Mouse (Mus musculus) layer of hippocampus, adult 18-20 months (tissue): ENCODE measurements around the gene Gna15. TPM values are rescaled to one million over a fixed set of nuclear protein-coding genes. Genes with fewer than 3 reads are reported as not detected.

Experiments used
- DNase-seq, 2 experiments: peaks; one replicate each; pipeline ENCODE4 v3.0.0; 2022; ENCODE audit warnings: low spot score in 2 of 2
- total RNA-seq, 2 experiments: library from RNA; stranded (reverse); gene quantifications; 2 replicates each; pipeline ENCODE4 v1.2.3; 2021

Gna15 gene
- total RNA-seq, 2 experiments from 2014 or later, result 3.9 to 4.4 TPM

- no peak for DNase-seq
Observed at GRCm38 (mm10) chr10:81553807-81554755, 30.1 kb upstream of the Gna15 start.

GRCm38 (mm10) chr10:81553232-81553631 is 29.2 kb upstream of the Gna15 start:
- no peak for DNase-seq

DNA sequence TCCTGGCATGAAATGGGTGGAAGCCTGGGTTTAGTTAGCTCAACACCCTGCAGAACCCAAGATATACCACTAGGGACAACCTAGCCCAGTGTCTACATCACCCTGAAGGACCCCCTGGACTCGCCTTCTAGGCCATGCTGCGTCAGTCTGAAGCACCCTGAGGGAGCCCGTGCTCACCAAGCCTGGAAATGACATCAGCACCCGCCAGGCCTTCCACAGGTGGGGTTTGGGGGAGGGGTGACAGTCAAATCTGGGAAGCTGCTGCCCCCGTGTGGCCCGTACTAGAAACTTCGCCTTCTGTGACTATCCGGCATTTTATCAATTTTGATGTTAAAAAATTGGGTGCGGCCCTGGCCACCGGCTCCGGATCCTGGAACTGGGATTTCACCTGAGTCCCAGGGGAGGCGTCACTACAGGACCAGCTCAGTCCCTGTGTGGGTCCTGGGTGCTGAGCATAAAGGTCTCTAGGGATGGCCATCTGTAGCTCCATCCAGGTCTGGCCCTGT is 27.6 kb upstream of the Gna15 start:
- DNase-seq, result peak; percentile 70 to 87

- no peak for DNase-seq
Observed at GRCm38 (mm10) chr10:81550257-81550656, 26.2 kb upstream of the Gna15 start.

DNA sequence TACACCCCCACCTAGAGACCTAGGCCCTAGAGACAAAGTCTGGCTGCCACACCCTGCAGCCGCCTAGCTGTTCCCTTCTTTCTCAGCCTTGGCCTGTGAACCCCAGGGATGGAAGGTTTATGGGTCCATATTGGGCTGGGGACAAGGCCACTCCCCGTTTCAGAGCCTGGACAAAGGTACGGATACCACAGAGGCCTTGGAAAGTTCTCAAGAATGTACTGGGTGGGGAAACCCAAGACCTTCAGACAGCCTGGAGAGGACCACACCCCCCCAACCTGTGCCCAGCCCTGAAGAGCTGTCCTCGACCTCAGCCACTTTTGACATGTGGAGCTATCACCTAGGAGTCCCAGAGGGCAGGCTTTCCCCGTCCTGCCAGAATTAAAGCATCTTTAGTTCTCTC is 24.9 kb upstream of the Gna15 start:
- no peak for DNase-seq

GRCm38 (mm10) chr10:81546788-81547571 is 23.0 kb upstream of the Gna15 start:
- no peak for DNase-seq

- no peak for DNase-seq
Observed at GRCm38 (mm10) chr10:81546332-81546731, 22.3 kb upstream of the Gna15 start.

DNA sequence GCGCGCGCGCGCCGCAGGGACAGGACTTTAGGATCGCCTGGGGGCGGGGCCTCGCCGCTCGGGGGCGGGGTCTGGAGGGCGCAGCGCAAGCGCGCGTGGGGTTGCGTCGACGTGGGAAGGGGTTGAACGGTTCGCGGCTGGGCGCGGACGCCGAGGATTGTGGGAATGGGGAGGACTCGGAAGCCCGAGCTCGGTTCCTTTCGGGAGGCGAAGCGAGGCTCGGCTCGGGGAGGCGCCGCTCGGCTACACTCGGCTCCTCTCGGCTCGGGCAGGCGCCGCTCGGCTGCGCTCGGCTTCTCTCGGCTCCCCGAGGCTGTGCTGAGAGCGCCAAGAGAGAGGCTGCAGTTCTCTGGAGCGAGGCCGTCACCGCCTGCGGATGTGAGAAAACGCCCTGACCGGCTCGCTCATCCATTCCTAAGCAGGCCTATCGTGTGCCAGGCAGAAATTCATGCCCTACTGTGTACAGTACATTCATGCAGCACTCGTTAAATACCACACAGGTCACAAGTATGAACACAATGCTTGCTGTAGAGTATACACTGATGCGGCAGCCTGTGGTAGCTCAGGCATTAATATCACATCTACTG is 21.2 kb upstream of the Gna15 start, which contains the start of gene Gna11:
TSS of gene Gna11 (minus strand) at position 30 of the 587 bp plus-strand sequence.
- DNase-seq, result peak; percentile 100

DNA sequence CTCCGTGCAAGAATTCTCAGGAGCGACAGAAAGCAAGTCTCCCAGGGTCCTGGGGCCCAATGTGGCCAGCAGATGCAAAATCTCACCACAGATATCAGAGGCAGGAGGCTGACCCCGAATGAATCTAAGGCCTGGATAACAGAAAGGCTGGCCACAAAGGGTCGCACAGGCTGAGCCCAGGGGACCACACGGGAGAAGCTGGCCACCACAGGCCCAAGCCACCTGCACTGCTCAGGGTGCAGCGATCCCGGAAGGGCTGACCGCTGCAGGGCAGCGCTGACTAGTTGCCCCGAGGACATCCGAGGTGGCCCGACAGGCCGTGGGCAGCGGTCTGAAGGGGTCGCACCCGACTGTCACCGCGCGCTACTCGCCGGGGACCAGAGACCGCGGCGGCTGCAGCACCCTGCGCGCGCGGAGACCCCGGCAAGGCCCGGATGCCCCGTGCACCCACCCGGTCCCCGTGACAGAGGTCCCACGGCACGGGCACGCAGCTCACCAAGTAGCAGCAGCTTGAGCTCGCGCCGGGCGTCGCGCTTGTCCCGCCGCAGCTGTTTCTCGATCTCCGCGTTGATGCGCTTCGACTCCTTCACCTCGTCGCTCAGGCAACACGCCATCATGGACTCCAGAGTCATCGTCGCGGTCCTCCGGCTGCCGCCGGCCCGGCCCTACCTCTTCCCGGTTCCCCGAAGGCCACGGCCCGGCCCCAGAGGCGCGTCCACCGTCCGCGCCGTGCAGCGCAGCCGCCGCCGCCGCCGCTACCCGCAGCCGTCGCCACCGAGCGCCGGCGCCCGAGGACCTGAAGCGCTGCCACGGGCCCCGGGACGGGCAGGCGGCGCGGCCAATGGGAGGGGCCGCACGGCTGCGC is 20.5 kb upstream of the Gna15 start:
- DNase-seq, result no peak

- no peak for DNase-seq
Observed at GRCm38 (mm10) chr10:81543633-81544032, 19.6 kb upstream of the Gna15 start.

GRCm38 (mm10) chr10:81542727-81543460 is 18.9 kb upstream of the Gna15 start:
- DNase-seq, result no peak

- DNase-seq, result no peak
Observed at GRCm38 (mm10) chr10:81541803-81542202, 17.8 kb upstream of the Gna15 start.

GRCm38 (mm10) chr10:81541363-81541762 is 17.3 kb upstream of the Gna15 start:
- DNase-seq, result no peak

DNA sequence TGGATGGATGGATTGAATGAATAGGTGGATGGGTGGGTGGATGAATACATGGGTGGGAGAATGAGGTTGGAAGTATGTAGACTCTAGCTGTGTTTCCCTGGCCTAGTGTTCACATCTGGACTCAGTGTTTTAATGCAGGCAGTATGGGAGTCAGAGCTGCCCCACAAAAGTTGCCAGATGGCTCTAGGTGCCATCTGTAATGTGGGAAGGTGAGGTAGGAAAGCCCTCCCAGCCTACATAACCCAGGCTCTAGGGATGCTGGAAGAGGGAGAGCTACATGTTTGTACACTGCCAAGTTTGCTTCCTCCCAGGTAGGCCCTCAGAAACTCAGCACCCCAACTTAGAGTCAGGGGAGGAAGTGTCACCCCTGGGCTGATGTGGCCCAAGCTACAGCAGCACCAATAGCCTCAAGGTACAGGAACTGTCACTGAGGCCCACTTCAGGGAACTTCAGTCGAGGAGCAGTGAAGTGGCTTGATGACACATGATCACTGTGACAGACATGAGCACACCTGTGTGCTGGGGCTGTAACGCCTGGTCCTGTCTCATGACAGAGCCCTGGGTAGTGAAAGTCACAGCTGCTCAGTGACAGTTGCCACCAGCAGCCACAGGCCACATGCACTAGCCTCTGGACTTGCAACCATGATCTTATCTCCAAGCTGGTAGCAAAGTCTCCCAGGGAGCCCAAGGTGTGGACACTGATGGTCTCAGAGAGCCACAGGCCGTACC is 14.5 kb upstream of the Gna15 start:
- DNase-seq, result no peak

DNA sequence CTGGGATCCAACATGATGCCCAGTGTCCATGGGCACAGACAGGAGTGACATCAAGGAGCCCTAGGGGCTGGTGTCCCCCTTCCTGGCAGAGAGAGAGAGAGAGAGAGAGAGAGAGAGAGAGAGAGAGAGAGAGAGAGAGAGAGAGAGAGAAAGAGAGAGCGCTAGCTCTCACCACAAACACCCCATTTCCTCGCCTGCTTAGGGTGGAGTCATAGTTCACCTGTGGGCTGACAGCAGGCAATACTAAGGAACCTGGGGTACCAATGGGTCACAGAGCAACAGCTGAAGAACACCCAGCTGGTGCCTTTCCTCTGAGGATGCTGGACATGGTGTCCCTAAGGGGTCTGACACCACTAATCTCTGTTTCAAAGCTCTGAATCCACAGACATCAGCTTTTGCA is 13.4 kb upstream of the Gna15 start:
- DNase-seq, result no peak

- no peak for DNase-seq
Observed at GRCm38 (mm10) chr10:81536734-81537133, 12.7 kb upstream of the Gna15 start.

- no peak for DNase-seq
Observed at GRCm38 (mm10) chr10:81534826-81535225, 10.8 kb upstream of the Gna15 start.

DNA sequence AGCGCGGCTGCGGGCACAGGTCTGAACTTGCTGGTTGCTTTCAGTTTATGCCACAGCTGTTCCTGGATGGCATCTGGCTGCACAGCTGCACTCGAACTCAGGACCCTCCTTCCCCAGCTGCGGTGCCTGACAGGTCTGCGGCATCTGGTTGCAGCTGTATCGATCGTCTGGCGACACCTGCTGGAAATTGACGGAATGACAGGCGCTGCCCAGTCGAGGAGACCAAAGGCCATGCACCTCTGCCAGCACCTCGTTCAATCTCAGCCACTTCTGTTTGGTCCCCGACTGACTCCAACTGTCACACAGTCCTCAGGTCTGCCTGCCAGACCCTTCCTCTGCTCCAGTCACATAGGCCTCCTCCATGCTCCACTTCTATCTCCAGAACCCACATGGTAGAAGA is 2.8 kb upstream of the Gna15 start:
- peak in 1 of 2 experiments; percentile 68 for DNase-seq
